Mouse (Mus musculus): ENCODE data around the gene Dmrt1. TPM values are rescaled to one million over a fixed set of nuclear protein-coding genes. Genes with fewer than 3 reads are reported as not detected.

The Dmrt1 gene
- total RNA-seq, 2 experiments from 2014 or later = not detected

GRCm38 (mm10) chr19:25551053-25551452 is 45.6 kb downstream of the Dmrt1 start:
- intact Hi-C loops (cut with DNase I) = no loop called here
- no peak for DNase-seq

- intact Hi-C loops (cut with DNase I) = no loop called here
- no peak for DNase-seq
These were observed 59.0 kb downstream of the Dmrt1 start for GRCm38 (mm10) chr19:25564430-25564829.

GRCm38 (mm10) chr19:25569778-25570177 is 64.4 kb downstream of the Dmrt1 start:
- intact Hi-C loops (cut with DNase I) = no loop called here
- DNase-seq = no peak

GRCm38 (mm10) chr19:25574431-25574830 is 69.0 kb downstream of the Dmrt1 start:
- no peak for DNase-seq
- intact Hi-C loops (cut with DNase I) = no loop called here

GRCm38 (mm10) chr19:25574981-25575814 is 69.8 kb downstream of the Dmrt1 start:
- intact Hi-C loops (cut with DNase I) = no loop called here
- DNase-seq = no peak

GRCm38 (mm10) chr19:25578358-25578757 is 72.9 kb downstream of the Dmrt1 start:
- intact Hi-C loops (cut with DNase I) = no loop called here
- no peak for DNase-seq

GRCm38 (mm10) chr19:25579440-25579839 is 74.0 kb downstream of the Dmrt1 start:
- intact Hi-C loops (cut with DNase I) = no loop called here
- no peak for DNase-seq

- no peak for DNase-seq
- intact Hi-C loops (cut with DNase I) = no loop called here
These were observed 92.4 kb downstream of the Dmrt1 start for GRCm38 (mm10) chr19:25597717-25598232.

- DNase-seq = no peak
- intact Hi-C loops (cut with DNase I) = no loop called here
These were observed 93.2 kb downstream of the Dmrt1 start for GRCm38 (mm10) chr19:25598626-25599025.

- intact Hi-C loops (cut with DNase I) = no loop called here
- DNase-seq = no peak
These were observed 96.5 kb downstream of the Dmrt1 start for GRCm38 (mm10) chr19:25601966-25602365.

GRCm38 (mm10) chr19:25607461-25608205 is 102.2 kb downstream of the Dmrt1 start:
- intact Hi-C loops (cut with DNase I) = no loop called here
- no peak for DNase-seq

GRCm38 (mm10) chr19:25608206-25608580 is 102.8 kb downstream of the Dmrt1 start:
- intact Hi-C loops (cut with DNase I) = no loop called here

GRCm38 (mm10) chr19:25608961-25609850 is 103.8 kb downstream of the Dmrt1 start:
- no peak for DNase-seq
- intact Hi-C loops (cut with DNase I) = no loop called here

More at GRCm38 (mm10) chr19:25608206-25608580, 102.8 kb downstream of the Dmrt1 start:
- no peak for DNase-seq

- DNase-seq = no peak
- intact Hi-C loops (cut with DNase I) = no loop called here
These were observed 104.6 kb downstream of the Dmrt1 start, which contains the start of gene Dmrt3 for GRCm38 (mm10) chr19:25610015-25610410. Gene Dmrt3 (plus strand): TSS chr19:25610301.

GRCm38 (mm10) chr19:25610411-25611111 is 105.1 kb downstream of the Dmrt1 start:
- intact Hi-C loops (cut with DNase I) = no loop called here
- DNase-seq = no peak

GRCm38 (mm10) chr19:25611116-25611515 is 105.7 kb downstream of the Dmrt1 start:
- intact Hi-C loops (cut with DNase I) = no loop called here
- DNase-seq = no peak

- intact Hi-C loops (cut with DNase I) = no loop called here
- no peak for DNase-seq
These were observed 106.7 kb downstream of the Dmrt1 start for GRCm38 (mm10) chr19:25611876-25612805.

- intact Hi-C loops (cut with DNase I) = no loop called here
- DNase-seq = no peak
These were observed 107.4 kb downstream of the Dmrt1 start for GRCm38 (mm10) chr19:25612806-25613295.
